Mouse (Mus musculus) megakaryocyte, embryonic 14.5 days (primary cell): ENCODE measurements around the gene Myo5a.

Experiments
- FLI1 ChIP-seq: IDR thresholded peaks from 2 replicates; pipeline ENCODE4 v1.6.1; 2012; ENCODE audit warnings: low read length, inconsistent platforms, mixed read lengths
- GATA1 ChIP-seq: IDR thresholded peaks from 3 replicates; pipeline ENCODE4 v1.6.1; 2012; ENCODE audit warnings: mixed read lengths, low read length, inconsistent platforms, borderline replicate concordance

GRCm38 (mm10) chr9:75077191-75077590, 6.4 kb downstream of the Myo5a start:
- no peak for TF ChIP-seq FLI1
- TF ChIP-seq GATA1 = no peak
